Mouse (Mus musculus): ENCODE results near the gene Hs3st1.

GRCm38 (mm10) chr5:39620206-39620866 is 134.9 kb downstream of the Hs3st1 start:
- TF ChIP-seq CTCF (conservative IDR thresholded peaks at IDR 0.05 in 1 of 2, IDR thresholded peaks at IDR 0.05 in 1 of 2; ENCODE audit: low read depth in 2 of 2, low read length in 2 of 2) (no peak), E2F4 (IDR thresholded peaks at IDR 0.05; ENCODE audit: insufficient replicate concordance, low read depth, low read length) (no peak)

Measured in CH12.LX (cell line).